Mouse (Mus musculus): ENCODE measurements at regions not wholly inside any gene's neighbourhood (a gene's known extent, or its start where the extent isn't known, plus 50 kb on each side); places are given as distances from the start of the nearest gene placed in this dataset.

DNA sequence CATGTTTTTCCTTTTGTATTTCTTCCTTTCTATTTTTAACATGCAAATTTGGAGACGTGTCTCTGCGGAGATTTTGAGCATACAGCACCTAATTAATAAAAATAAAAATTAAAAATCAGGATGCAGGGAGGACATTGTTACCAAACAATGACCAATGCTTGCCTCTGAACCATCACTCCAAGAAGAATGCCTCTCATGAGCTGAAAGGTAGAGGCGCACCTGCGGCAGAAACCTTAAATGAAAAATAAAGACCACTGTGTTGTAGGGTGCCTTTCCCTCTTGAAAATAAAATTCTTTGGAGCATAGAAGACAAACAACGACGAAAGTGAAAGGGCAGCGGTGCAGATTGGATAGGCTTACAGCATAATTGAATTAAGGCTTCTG lies 204.8 kb upstream of the Isl1 start:
- Histone ChIP-seq H3K27me3 (peaks cover 17% of the 10 kb centered on the region), H3K27ac (replicated peaks) (peak overlapping the region; percentile 32; the same call in 1 of the 2 replicates), H3K36me3 (no peaks in the 10 kb centered on the region), H3K4me1 (peaks cover 9% of the 10 kb centered on the region), H3K4me3 (peak overlapping the region; percentile 29), H3K4me2 (replicated peaks) (peak overlapping the region; percentile 53), H3K9me3 (no peaks in the 10 kb centered on the region), H3K9ac (replicated peaks) (no peak overlapping the region)
- no peak for ATAC-seq (ENCODE audit: low FRiP score, low read depth)
- WGBS, result 24% methylated on average over 7 of the region's 7 CpGs

GRCm38 (mm10) chr13:116512398-116512797 lies 202.9 kb upstream of the Isl1 start:
- ATAC-seq (ENCODE audit: low FRiP score, low read depth), result no peak
- WGBS, result 75% methylated on average over 4 of the region's 4 CpGs

DNA sequence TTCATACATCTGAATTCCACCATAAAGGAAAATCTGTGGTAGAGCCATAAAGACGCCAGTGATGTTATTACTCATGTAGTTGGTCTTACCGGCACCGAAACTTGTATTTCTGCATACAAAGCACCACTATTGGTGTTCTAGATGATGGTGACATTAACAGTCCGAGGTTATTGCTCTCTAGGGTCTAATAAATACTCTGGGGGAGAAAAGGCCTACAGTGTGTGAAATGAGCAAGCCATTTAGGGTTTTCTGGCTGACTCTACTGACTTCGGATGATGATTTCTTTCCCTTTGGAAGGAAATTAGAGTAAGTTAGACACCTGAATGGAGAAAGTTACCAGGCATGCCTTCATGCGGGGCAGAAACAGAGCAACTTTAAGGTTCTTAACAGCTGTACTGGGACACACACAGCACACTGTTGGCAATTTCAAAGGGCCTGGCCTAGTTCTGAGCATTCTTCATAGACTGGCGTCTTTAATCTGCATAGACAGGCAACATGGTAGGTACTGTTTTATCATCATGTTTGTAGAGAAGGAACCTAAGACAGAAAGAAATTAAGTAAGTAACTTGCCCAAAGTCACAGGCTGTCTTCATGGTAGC lies 198.8 kb upstream of the Isl1 start:
- Histone ChIP-seq H3K4me1 (no peaks in the 10 kb centered on the region), H3K27ac (replicated peaks) (no peak overlapping the region), H3K36me3 (no peaks in the 10 kb centered on the region), H3K27me3 (peaks cover 10% of the 10 kb centered on the region), H3K4me3 (no peak overlapping the region), H3K4me2 (replicated peaks) (no peak overlapping the region), H3K9ac (replicated peaks) (no peak overlapping the region), H3K9me3 (no peaks in the 10 kb centered on the region)
- WGBS, result 89% methylated on average over 7 of the region's 7 CpGs
- ATAC-seq (ENCODE audit: low FRiP score, low read depth), result no peak

More at GRCm38 (mm10) chr13:116512398-116512797, 202.9 kb upstream of the Isl1 start:
- H3K4me2 ChIP-seq (replicated peaks), result no peak overlapping the region
- H3K36me3 ChIP-seq, result no peaks in the 10 kb centered on the region
- H3K9ac ChIP-seq (replicated peaks), result no peak overlapping the region
- H3K27me3 ChIP-seq, result peaks cover 10% of the 10 kb centered on the region
- H3K4me3 ChIP-seq, result no peak overlapping the region
- H3K9me3 ChIP-seq, result no peaks in the 10 kb centered on the region
- H3K27ac ChIP-seq (replicated peaks), result no peak overlapping the region
- peaks cover 9% of the 10 kb centered on the region for H3K4me1 ChIP-seq

DNA sequence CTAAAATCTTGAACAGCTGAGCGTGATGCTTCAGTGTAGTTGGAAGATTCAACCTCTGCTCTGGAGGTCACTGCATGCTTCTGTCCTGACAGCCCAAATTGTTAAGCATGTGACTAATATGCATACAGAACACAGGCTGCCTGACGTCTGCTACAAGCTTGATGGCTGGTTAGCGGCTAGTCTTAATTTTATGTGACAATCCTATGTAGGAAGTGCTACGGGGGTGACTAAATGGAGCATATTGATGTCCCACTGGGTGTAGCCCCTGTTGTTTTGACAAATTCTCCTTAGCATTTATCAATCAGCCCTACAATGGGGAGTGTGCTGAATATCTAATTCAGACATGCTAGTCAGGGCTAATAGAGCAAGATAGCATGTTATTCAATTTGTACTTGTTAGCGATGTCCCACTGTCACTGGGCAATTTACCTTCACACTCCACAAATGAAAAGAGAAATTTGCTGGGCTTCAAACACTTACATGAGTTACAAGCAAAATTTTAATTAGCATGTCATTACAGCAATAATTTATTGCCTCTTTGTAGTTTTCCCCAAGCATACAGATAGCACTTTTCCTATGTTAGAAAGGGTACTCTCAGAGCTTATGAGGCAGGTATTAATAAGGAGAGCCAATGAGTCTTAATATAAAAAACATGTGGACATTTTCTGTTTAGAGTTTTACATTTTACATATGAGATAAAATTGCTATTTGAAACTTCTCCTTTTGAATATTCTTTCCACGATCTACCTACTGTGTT lies 188.3 kb upstream of the Isl1 start:
- no peak overlapping the region for H3K4me2 ChIP-seq (replicated peaks)
- no peaks in the 10 kb centered on the region for H3K9me3 ChIP-seq
- peaks cover 7% of the 10 kb centered on the region; the same call in 1 of the 2 replicates for H3K4me1 ChIP-seq
- ATAC-seq (ENCODE audit: low FRiP score, low read depth), result peak; percentile 90
- no peak overlapping the region for H3K4me3 ChIP-seq
- no peak overlapping the region for H3K9ac ChIP-seq (replicated peaks)
- no peak overlapping the region for H3K27ac ChIP-seq (replicated peaks)
- H3K36me3 ChIP-seq, result no peaks in the 10 kb centered on the region
- 52% methylated on average over 6 of the region's 6 CpGs for WGBS
- no peaks in the 10 kb centered on the region for H3K27me3 ChIP-seq

GRCm38 (mm10) chr13:116495641-116496040 lies 186.2 kb upstream of the Isl1 start:
- 0 out of 2 replicates have a peak, but pooled peaks have one; percentile 20 for ATAC-seq (ENCODE audit: low FRiP score, low read depth)
- 13% methylated on average over 2 of the region's 2 CpGs for WGBS
- Histone ChIP-seq H3K4me3 (no peak overlapping the region), H3K36me3 (no peaks in the 10 kb centered on the region), H3K4me1 (peaks cover 7% of the 10 kb centered on the region; the same call in 1 of the 2 replicates), H3K27ac (replicated peaks) (no peak overlapping the region), H3K4me2 (replicated peaks) (no peak overlapping the region), H3K9me3 (no peaks in the 10 kb centered on the region), H3K27me3 (no peaks in the 10 kb centered on the region), H3K9ac (replicated peaks) (no peak overlapping the region)

DNA sequence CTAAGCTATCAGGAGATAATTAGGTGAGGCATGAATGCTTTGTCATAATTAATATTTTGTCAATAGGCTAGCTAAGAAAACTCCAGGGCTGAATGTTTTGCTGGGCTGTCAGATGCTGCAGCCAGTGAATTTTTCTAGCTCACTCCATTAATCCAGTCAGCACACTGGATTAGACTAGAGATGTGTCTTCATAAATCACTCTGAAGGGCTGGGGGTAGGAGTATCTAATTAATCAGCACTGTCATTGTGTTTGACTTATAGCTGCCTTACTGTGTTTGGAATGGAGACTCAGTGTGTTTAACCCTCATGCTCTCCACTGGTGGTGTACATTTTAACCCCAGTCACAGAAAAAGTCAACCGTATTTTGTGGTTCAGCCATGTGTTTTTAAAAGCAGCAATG lies 179.9 kb upstream of the Isl1 start:
- no peaks in the 10 kb centered on the region for H3K27me3 ChIP-seq
- no peak for ATAC-seq (ENCODE audit: low FRiP score, low read depth)

DNA sequence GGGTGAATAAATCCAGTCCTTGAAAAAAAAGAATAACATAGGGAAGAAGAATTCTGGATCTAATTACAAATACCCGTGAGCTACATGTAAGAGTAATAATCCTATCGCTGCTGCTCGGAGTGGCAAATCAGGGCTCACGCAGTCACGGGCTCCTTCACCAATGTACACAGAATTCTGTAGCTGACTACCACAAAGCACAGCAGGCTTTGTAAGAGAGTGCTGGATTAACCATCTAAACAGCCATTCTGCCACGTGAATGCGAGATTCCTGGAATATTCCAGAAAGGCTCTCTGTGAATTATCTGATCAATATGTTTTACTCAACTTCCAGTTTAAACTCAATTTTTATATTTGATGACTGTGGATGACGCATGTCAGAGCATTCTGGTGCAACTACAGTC lies 165.1 kb upstream of the Isl1 start:
- no peaks in the 10 kb centered on the region for H3K9me3 ChIP-seq
- H3K27me3 ChIP-seq, result no peaks in the 10 kb centered on the region
- H3K9ac ChIP-seq (replicated peaks), result no peak overlapping the region
- H3K4me3 ChIP-seq, result no peak overlapping the region
- no peak for ATAC-seq (ENCODE audit: low FRiP score, low read depth)
- 76% methylated on average over 8 of the region's 8 CpGs for WGBS
- H3K4me1 ChIP-seq, result no peaks in the 10 kb centered on the region
- no peak overlapping the region for H3K4me2 ChIP-seq (replicated peaks)
- no peak overlapping the region for H3K27ac ChIP-seq (replicated peaks)
- no peaks in the 10 kb centered on the region for H3K36me3 ChIP-seq

More for the DNA sequence above, 179.9 kb upstream of the Isl1 start:
- H3K9ac ChIP-seq (replicated peaks), result no peak overlapping the region
- no peaks in the 10 kb centered on the region for H3K9me3 ChIP-seq
- H3K4me3 ChIP-seq, result no peak overlapping the region
- H3K4me1 ChIP-seq, result no peaks in the 10 kb centered on the region
- H3K4me2 ChIP-seq (replicated peaks), result no peak overlapping the region
- 70% methylated on average over 1 of the region's 1 CpGs for WGBS
- H3K27ac ChIP-seq (replicated peaks), result no peak overlapping the region
- no peaks in the 10 kb centered on the region for H3K36me3 ChIP-seq

DNA sequence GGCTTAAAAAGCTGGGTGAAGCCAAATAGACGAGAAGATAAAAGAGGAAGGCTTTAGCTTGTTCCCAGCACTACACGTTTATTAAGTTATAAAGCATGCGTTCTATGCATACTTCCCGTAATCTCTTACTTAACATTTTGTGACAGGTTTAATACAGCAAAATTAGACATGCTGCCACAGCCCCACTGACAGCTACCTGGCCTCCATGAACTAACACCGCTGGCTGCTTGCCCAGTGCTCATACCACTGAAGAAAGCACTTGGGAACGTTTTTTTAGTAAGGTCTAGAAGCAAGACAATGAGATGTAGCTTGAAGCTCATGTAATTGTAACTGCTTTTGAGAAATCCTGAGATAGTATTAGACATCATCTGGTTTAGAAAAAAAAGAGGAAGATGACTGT lies 152.3 kb upstream of the Isl1 start:
- WGBS, result 73% methylated on average over 6 of the region's 6 CpGs
- no peak overlapping the region for H3K4me2 ChIP-seq (replicated peaks)
- H3K36me3 ChIP-seq, result no peaks in the 10 kb centered on the region
- no peaks in the 10 kb centered on the region for H3K27me3 ChIP-seq
- no peaks in the 10 kb centered on the region for H3K4me1 ChIP-seq
- H3K4me3 ChIP-seq, result no peak overlapping the region
- no peak for ATAC-seq (ENCODE audit: low FRiP score, low read depth)
- H3K27ac ChIP-seq (replicated peaks), result no peak overlapping the region
- H3K9me3 ChIP-seq, result no peaks in the 10 kb centered on the region
- H3K9ac ChIP-seq (replicated peaks), result no peak overlapping the region

- H3K9ac ChIP-seq (replicated peaks), result no peak overlapping the region
- no peak overlapping the region for H3K4me2 ChIP-seq (replicated peaks)
- no peak for ATAC-seq (ENCODE audit: low FRiP score, low read depth)
These were observed 133.9 kb upstream of the Isl1 start for GRCm38 (mm10) chr13:116443165-116443955.

GRCm38 (mm10) chr13:116417768-116418167 lies 108.3 kb upstream of the Isl1 start:
- Histone ChIP-seq H3K4me1 (no peaks in the 10 kb centered on the region), H3K4me2 (replicated peaks) (no peak overlapping the region), H3K9ac (replicated peaks) (no peak overlapping the region), H3K27ac (replicated peaks) (no peak overlapping the region), H3K36me3 (no peaks in the 10 kb centered on the region), H3K4me3 (no peak overlapping the region), H3K27me3 (no peaks in the 10 kb centered on the region), H3K9me3 (no peaks in the 10 kb centered on the region)
- ATAC-seq (ENCODE audit: low FRiP score, low read depth), result no peak
- WGBS, result 76% methylated on average over 3 of the region's 3 CpGs

More at GRCm38 (mm10) chr13:116443165-116443955, 133.9 kb upstream of the Isl1 start:
- WGBS, result 45% methylated on average over 15 of the region's 15 CpGs
- Histone ChIP-seq H3K36me3 (no peaks in the 10 kb centered on the region), H3K27ac (replicated peaks) (no peak overlapping the region), H3K4me1 (no peaks in the 10 kb centered on the region), H3K27me3 (no peaks in the 10 kb centered on the region), H3K4me3 (no peak overlapping the region), H3K9me3 (no peaks in the 10 kb centered on the region)

DNA sequence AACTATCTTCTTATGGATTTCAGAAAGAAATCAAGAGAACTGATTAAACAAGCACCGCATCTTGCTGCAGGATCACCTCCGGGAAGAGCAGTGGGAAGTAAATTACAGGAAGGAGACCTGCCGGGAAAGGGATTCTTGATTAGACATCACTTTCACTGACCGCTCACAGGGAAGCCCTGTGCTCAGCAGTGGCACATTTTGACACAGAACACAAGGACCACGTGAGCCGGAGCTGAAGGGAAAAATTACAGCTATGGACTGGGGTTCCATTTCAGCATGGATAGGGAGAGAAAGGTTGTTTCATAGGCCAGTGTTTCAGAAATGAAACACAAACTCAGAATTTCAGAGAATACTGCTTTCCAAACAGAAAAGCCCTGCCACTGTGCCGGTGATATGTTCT lies 105.0 kb upstream of the Isl1 start:
- Histone ChIP-seq H3K9me3 (no peaks in the 10 kb centered on the region), H3K36me3 (no peaks in the 10 kb centered on the region), H3K4me1 (no peaks in the 10 kb centered on the region), H3K9ac (replicated peaks) (no peak overlapping the region), H3K27me3 (no peaks in the 10 kb centered on the region), H3K4me3 (no peak overlapping the region), H3K4me2 (replicated peaks) (no peak overlapping the region), H3K27ac (replicated peaks) (no peak overlapping the region)
- 56% methylated on average over 7 of the region's 7 CpGs for WGBS
- ATAC-seq (ENCODE audit: low FRiP score, low read depth), result no peak

- Histone ChIP-seq H3K27me3 (no peaks in the 10 kb centered on the region), H3K27ac (replicated peaks) (no peak overlapping the region), H3K9me3 (no peaks in the 10 kb centered on the region), H3K4me2 (replicated peaks) (no peak overlapping the region), H3K4me3 (no peak overlapping the region), H3K36me3 (no peaks in the 10 kb centered on the region), H3K9ac (replicated peaks) (no peak overlapping the region), H3K4me1 (no peaks in the 10 kb centered on the region)
- 82% methylated on average over 5 of the region's 5 CpGs for WGBS
- no peak for ATAC-seq (ENCODE audit: low FRiP score, low read depth)
These were observed 101.2 kb upstream of the Isl1 start for GRCm38 (mm10) chr13:116410682-116411081.

All from midbrain, embryonic 12.5 days (tissue).